Mouse (Mus musculus) liver, embryonic 16.5 days (tissue): ENCODE results near the gene Ints7. TPM values are rescaled to one million over a fixed set of nuclear protein-coding genes. Genes with fewer than 3 reads are reported as not detected.

ENCODE experiments used
- ATAC-seq: fragments of 200-750 bp; cut with Nextera tagmentation; 2 replicates; pipeline ENCODE4 v1.8.0; 2017; ENCODE audit warnings: low read depth, mild to moderate bottlenecking, moderate number of reproducible peaks, moderate library complexity
- H3K27ac ChIP-seq: fragments of 300-500 bp; sonication (generic); 2 replicates; pipeline ENCODE4 v1.5.1; 2014; ENCODE audit warnings: mild to moderate bottlenecking, low read length
- H3K27me3 ChIP-seq: fragments of 300-500 bp; sonication (generic); 2 replicates; pipeline ENCODE4 v1.6.1; 2014; ENCODE audit warnings: low read depth, low read length, mixed read lengths; ENCODE audit not compliant: control insufficient read depth, insufficient read depth
- H3K36me3 ChIP-seq: fragments of 300-500 bp; sonication (generic); 2 replicates; pipeline ENCODE4 v1.6.1; 2014; ENCODE audit warnings: mild to moderate bottlenecking; ENCODE audit not compliant: control insufficient read depth, insufficient read depth
- H3K4me1 ChIP-seq: fragments of 300-500 bp; sonication (generic); 2 replicates; pipeline ENCODE4 v1.6.1; 2014; ENCODE audit warnings: low read depth, low read length, mixed read lengths; ENCODE audit not compliant: control insufficient read depth
- H3K4me2 ChIP-seq: fragments of 300-500 bp; sonication (generic); 2 replicates; pipeline ENCODE4 v1.6.1; 2014; ENCODE audit warnings: low read depth, low read length, mixed read lengths
- H3K4me3 ChIP-seq: fragments of 300-500 bp; sonication (generic); 2 replicates; pipeline ENCODE4 v1.5.1; 2014; ENCODE audit warnings: low read depth, mild to moderate bottlenecking, low read length
- H3K9ac ChIP-seq: fragments of 300-500 bp; sonication (generic); 2 replicates; pipeline ENCODE4 v1.6.1; 2014; ENCODE audit warnings: low read depth, low read length
- H3K9me3 ChIP-seq: fragments of 300-500 bp; sonication (generic); replicated peaks from 2 replicates; pipeline ENCODE4 v1.6.1; 2016; ENCODE audit warnings: low read length; ENCODE audit not compliant: control insufficient read depth
- WGBS: fragments of 180-500 bp; shearing (Covaris S2); extraction: QIAGEN DNeasy Blood & Tissue Kit; methylation state at CpG from one replicate; pipeline ENCODE4 v1.1.7; 2014; ENCODE audit not compliant: insufficient replicate concordance; 5-methylcytosine and 5-hydroxymethylcytosine counted together
- polyA plus RNA-seq: library from polyadenylated mRNA; unstranded; fragments of >200 nt; fragmentation: Nextera tagmentation; extraction: Ambion mirVana; gene quantifications from 2 replicates; pipeline ENCODE4 v1.2.1, GENCODE M21; 2015

The Ints7 gene
- polyA plus RNA-seq, 1 experiment from 2014 or later, result 17.3 TPM

- H3K9me3 ChIP-seq, result no peaks in the 10 kb centered on the region
- ATAC-seq, result no peak
- H3K36me3 ChIP-seq, result no peaks in the 10 kb centered on the region
- H3K9ac ChIP-seq, result no peak overlapping the region
- H3K4me2 ChIP-seq, result no peak overlapping the region
- H3K27me3 ChIP-seq, result no peaks in the 10 kb centered on the region
- H3K27ac ChIP-seq, result no peak overlapping the region
- H3K4me3 ChIP-seq, result no peak overlapping the region
- WGBS, result 65% methylated on average over 3 of the region's 3 CpGs
- H3K4me1 ChIP-seq, result no peaks in the 10 kb centered on the region; the same call in 1 of the 2 replicates
Observed at GRCm38 (mm10) chr1:191659441-191659840, 84.0 kb downstream of the Ints7 start.

GRCm38 (mm10) chr1:191661019-191661796 is 85.8 kb downstream of the Ints7 start:
- no peaks in the 10 kb centered on the region for H3K36me3 ChIP-seq
- ATAC-seq, result peak; percentile 67
- H3K27ac ChIP-seq, result peak overlapping the region; percentile 34
- no peak overlapping the region for H3K4me2 ChIP-seq
- H3K27me3 ChIP-seq, result no peaks in the 10 kb centered on the region
- no peaks in the 10 kb centered on the region; the same call in 1 of the 2 replicates for H3K4me1 ChIP-seq
- 34% methylated on average over 8 of the region's 8 CpGs for WGBS
- H3K4me3 ChIP-seq, result no peak overlapping the region
- H3K9me3 ChIP-seq, result no peaks in the 10 kb centered on the region
- H3K9ac ChIP-seq, result no peak overlapping the region

- no peak for ATAC-seq
- Histone ChIP-seq H3K27me3 (no peaks in the 10 kb centered on the region), H3K9me3 (no peaks in the 10 kb centered on the region), H3K4me2 (no peak overlapping the region), H3K4me1 (no peaks in the 10 kb centered on the region; the same call in 1 of the 2 replicates), H3K27ac (no peak overlapping the region), H3K4me3 (no peak overlapping the region), H3K36me3 (no peaks in the 10 kb centered on the region), H3K9ac (no peak overlapping the region)
- 39% methylated on average over 9 of the region's 9 CpGs for WGBS
Observed at GRCm38 (mm10) chr1:191662178-191662898, 86.9 kb downstream of the Ints7 start.

DNA sequence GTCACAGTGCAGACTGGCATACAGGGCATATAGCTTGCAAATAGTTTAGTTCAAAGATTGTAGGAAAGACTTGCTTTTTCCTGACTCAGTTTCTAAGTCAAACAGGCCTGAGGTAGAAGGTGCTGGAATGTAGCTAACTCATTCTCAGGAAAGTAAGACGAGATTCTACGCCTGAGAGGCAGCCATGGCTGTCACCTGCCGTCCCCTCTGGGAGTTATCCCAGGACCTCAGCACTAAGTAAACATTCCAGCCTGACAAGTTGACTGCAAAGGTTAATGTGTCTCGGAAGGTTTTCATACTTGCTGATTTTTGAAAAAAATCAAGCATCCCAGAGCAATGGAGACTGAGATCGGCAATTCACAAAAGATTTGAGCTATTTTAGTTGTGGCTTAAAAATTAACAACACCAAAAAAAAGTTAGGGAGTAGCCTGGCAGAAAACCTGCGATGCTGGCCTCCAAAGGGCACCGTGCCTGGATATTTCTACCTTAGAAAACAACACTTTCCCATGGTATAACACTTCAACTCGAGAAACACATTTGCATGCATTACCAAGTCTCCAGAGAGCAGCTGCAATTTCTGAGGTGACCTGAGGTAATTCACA is 87.6 kb downstream of the Ints7 start:
- Histone ChIP-seq H3K27ac (no peak overlapping the region), H3K9ac (no peak overlapping the region), H3K36me3 (no peaks in the 10 kb centered on the region), H3K4me2 (0 out of 2 replicates have a peak overlapping the region, but pooled peaks have one; percentile 10), H3K9me3 (no peaks in the 10 kb centered on the region), H3K27me3 (no peaks in the 10 kb centered on the region), H3K4me1 (no peaks in the 10 kb centered on the region; the same call in 1 of the 2 replicates), H3K4me3 (no peak overlapping the region)
- 0 out of 2 replicates have a peak, but pooled peaks have one; percentile 33 for ATAC-seq
- 50% methylated on average over 8 of the region's 8 CpGs for WGBS

- no peaks in the 10 kb centered on the region for H3K27me3 ChIP-seq
- 0 out of 2 replicates have a peak overlapping the region, but pooled peaks have one; percentile 10 for H3K4me2 ChIP-seq
- no peaks in the 10 kb centered on the region for H3K9me3 ChIP-seq
- H3K4me1 ChIP-seq, result no peaks in the 10 kb centered on the region; the same call in 1 of the 2 replicates
- 0 out of 2 replicates have a peak overlapping the region, but pooled peaks have one; percentile 16 for H3K27ac ChIP-seq
- 0 out of 2 replicates have a peak, but pooled peaks have one; percentile 7 for ATAC-seq
- WGBS, result 66% methylated on average over 6 of the region's 6 CpGs
- H3K9ac ChIP-seq, result no peak overlapping the region
- no peaks in the 10 kb centered on the region for H3K36me3 ChIP-seq
- H3K4me3 ChIP-seq, result no peak overlapping the region
Observed at GRCm38 (mm10) chr1:191663603-191664002, 88.2 kb downstream of the Ints7 start.

DNA sequence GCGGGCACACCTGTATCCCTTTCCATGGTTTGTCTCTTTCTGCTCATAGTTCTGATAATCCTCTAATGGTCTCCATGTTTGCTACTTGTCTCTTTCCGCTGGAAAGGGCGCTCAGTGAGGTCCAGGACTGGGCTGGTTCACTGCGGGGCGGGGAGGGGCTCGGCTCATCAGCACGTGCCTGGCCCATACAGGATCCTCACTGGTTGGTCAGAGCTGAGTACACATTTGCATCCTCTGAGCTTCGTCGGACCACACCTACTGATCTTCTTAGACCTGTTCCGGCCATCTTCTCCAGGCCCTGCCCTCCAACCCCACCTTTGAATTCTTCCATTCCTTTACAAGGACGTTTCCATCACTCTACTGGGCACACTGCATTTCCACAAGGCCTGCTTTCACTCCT is 90.9 kb downstream of the Ints7 start:
- Histone ChIP-seq H3K4me3 (no peak overlapping the region), H3K27ac (no peak overlapping the region), H3K27me3 (no peaks in the 10 kb centered on the region), H3K4me2 (no peak overlapping the region), H3K4me1 (no peaks in the 10 kb centered on the region; the same call in 1 of the 2 replicates), H3K36me3 (no peaks in the 10 kb centered on the region), H3K9me3 (no peaks in the 10 kb centered on the region), H3K9ac (no peak overlapping the region)
- no peak for ATAC-seq
- WGBS, result 65% methylated on average over 11 of the region's 11 CpGs

DNA sequence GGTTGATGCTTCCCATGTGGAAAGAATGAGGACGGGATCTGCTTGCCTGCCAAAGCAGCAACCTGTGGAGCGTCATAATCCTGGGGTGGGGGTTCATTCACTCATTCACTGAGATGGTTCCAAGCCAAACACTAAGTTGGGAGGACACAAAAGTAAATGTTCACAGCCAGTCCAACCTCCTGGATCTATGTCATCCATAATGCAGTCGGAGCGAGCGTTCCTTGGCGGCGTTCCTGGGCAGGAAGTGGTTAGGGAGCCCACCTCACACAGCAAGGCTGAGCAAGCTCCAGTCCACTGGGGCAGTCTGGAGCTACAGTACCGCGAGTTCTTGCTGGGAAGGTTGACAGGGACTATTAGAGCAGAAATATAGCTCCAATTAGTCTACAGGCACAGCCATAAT is 92.6 kb downstream of the Ints7 start:
- WGBS, result 48% methylated on average over 9 of the region's 9 CpGs
- no peak for ATAC-seq
- H3K9ac ChIP-seq, result no peak overlapping the region
- no peaks in the 10 kb centered on the region for H3K36me3 ChIP-seq
- H3K4me3 ChIP-seq, result no peak overlapping the region
- no peaks in the 10 kb centered on the region for H3K27me3 ChIP-seq
- no peaks in the 10 kb centered on the region for H3K4me1 ChIP-seq
- no peaks in the 10 kb centered on the region for H3K9me3 ChIP-seq
- no peak overlapping the region for H3K27ac ChIP-seq
- H3K4me2 ChIP-seq, result no peak overlapping the region
